Mouse (Mus musculus): ENCODE data around the gene Inpp4b.

DNA sequence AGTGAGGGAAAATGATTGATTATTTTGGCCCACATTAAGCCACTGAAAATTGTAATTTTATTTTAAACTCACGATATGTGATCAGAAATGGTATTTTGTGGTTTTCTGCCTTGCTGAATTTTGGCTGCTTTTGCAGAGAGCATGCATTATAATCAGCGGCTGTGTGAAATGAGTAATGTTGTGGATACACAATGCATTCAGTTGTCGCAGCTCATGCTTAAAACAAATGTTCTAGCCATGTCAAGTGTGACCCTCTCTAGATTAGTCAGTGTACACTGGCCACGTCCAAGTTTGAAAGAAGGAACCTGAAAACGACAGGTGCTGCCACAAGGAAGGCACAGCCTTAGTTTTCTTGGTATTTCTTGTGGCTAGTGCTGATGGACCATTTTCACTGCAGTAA lies 450.3 kb downstream of the Inpp4b start:
- TF ChIP-seq CTCF (IDR thresholded peaks at IDR 0.05; ENCODE audit: low read depth, low read length): no peak
- TF ChIP-seq POLR2AphosphoS5 (IDR thresholded peaks at IDR 0.05; ENCODE audit: insufficient replicate concordance, low read depth, low read length): no peak
- no peak for TF ChIP-seq TAL1 (conservative IDR thresholded peaks at IDR 0.05; ENCODE audit: low read depth, low read length)

All from G1E (cell line).